Mouse (Mus musculus): ENCODE measurements around the gene Zfhx3.

GRCm38 (mm10) chr8:108419162-108419844, 476.9 kb downstream of the Zfhx3 start:
- TF ChIP-seq POLR2A (IDR thresholded peaks at IDR 0.05; ENCODE audit: control insufficient read depth in 1 of 2, insufficient read depth in 1 of 2, low read depth in 1 of 2, low read length in 2 of 2, poor library complexity in 1 of 2), result no peak
- TF ChIP-seq SMC3 (IDR thresholded peaks at IDR 0.05; ENCODE audit: low read depth, low read length), result no peak
- TF ChIP-seq E2F4 (IDR thresholded peaks at IDR 0.05; ENCODE audit: borderline replicate concordance, low read depth, low read length), result no peak
- no peak for TF ChIP-seq GATA1 (IDR thresholded peaks at IDR 0.05; ENCODE audit: low read depth, low read length)
- TF ChIP-seq NRF1 (IDR thresholded peaks at IDR 0.05; ENCODE audit: insufficient read depth, low read depth, low read length, poor library complexity, severe bottlenecking), result no peak
- no peak for TF ChIP-seq CTCF (IDR thresholded peaks at IDR 0.05 in 2 of 3, conservative IDR thresholded peaks at IDR 0.05 in 1 of 3; ENCODE audit: control insufficient read depth in 1 of 3, insufficient read depth in 1 of 3, low read depth in 2 of 3, low read length in 3 of 3, poor library complexity in 1 of 3, severe bottlenecking in 1 of 3)
- TF ChIP-seq POLR2AphosphoS2 (IDR thresholded peaks at IDR 0.05; ENCODE audit: low read length), result no peak

Measured in MEL (cell line).